Mouse (Mus musculus): ENCODE measurements at regions not wholly inside any gene's neighbourhood (a gene's known extent, or its start where the extent isn't known, plus 50 kb on each side); places are given as distances from the start of the nearest gene placed in this dataset.

DNA sequence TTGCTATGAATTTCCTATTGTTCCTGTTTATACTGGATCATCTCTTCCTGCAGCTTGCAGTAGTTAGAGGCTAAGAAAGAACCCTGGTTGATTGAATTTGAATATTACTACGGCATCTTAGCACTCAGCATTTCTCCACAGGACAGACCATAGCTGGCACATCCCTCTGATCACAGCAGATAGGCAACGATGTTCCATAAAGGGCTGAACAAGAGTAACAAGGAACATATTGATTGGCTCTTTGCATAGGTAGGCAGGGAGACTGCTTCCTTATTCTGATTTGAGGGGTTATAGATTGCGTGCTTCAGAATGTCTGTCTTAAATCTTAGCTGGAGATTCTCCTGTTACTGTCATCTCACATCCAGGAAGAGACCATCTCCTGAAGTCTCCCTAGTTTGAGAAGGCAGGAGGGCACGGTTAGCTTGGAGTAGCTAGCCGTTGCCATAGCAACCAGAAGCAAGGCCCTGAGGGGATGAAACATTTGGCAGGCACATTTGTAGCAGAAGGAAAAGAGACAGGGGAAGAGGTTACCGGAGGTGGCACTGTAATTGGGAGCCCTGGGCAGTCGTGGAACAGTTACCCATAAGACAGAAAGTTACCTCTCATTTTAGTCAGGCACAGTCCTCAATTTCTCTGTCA lies 133.2 kb upstream of the Phyhipl start:
- TF ChIP-seq POLR2A (IDR thresholded peaks at IDR 0.05; ENCODE audit: low read depth, low read length) (no peak), CTCF (conservative IDR thresholded peaks at IDR 0.05; ENCODE audit: insufficient read depth, insufficient read length, low read depth, low read length) (no peak)
